Mouse (Mus musculus) intestine, embryonic 14.5 days (tissue): ENCODE results near the gene Prom1. TPM values are rescaled to one million over a fixed set of nuclear protein-coding genes. Genes with fewer than 3 reads are reported as not detected.
"Not testable (repeated sequence)": the region's sequence is repeated elsewhere in the genome, so short reads cannot be mapped to it uniquely, and the experiment has no call there.

Experiments used
- ATAC-seq: fragments of 200-750 bp; cut with Nextera tagmentation; replicated peaks from 2 replicates; pipeline ENCODE4 v1.8.0; 2017; ENCODE audit warnings: low read depth, moderate number of reproducible peaks, moderate TSS enrichment, moderate library complexity; ENCODE audit not compliant: low FRiP score, low TSS enrichment
- DNase-seq: peaks from one replicate; pipeline ENCODE4 v3.0.0-alpha.2; 2018; ENCODE audit warnings: low spot score
- H3K27ac ChIP-seq: fragments of 300-500 bp; sonication (generic); 2 replicates; pipeline ENCODE4 v1.5.1; 2014; ENCODE audit warnings: low read depth, mild to moderate bottlenecking, control low read depth
- H3K27me3 ChIP-seq: fragments of 300-500 bp; sonication (generic); replicated peaks from 2 replicates; pipeline ENCODE4 v1.6.1; 2014; ENCODE audit warnings: low read length, control low read depth; ENCODE audit not compliant: control insufficient read depth, insufficient read depth
- H3K36me3 ChIP-seq: fragments of 300-500 bp; sonication (generic); 2 replicates; pipeline ENCODE4 v1.6.1; 2014; ENCODE audit warnings: low read length, control low read depth; ENCODE audit not compliant: control insufficient read depth, insufficient read depth
- H3K4me1 ChIP-seq: fragments of 300-500 bp; sonication (generic); replicated peaks from 2 replicates; pipeline ENCODE4 v1.6.1; 2014; ENCODE audit warnings: low read length, control low read depth, mixed read lengths; ENCODE audit not compliant: control insufficient read depth, insufficient read depth
- H3K4me2 ChIP-seq: fragments of 300-500 bp; sonication (generic); 2 replicates; pipeline ENCODE4 v1.6.1; 2014; ENCODE audit warnings: low read length
- H3K4me3 ChIP-seq: fragments of 300-500 bp; sonication (generic); 2 replicates; pipeline ENCODE4 v1.5.1; 2014; ENCODE audit warnings: low read depth, low read length, control low read depth, mixed read lengths
- H3K9ac ChIP-seq: fragments of 300-500 bp; sonication (generic); 2 replicates; pipeline ENCODE4 v1.6.1; 2014; ENCODE audit warnings: mild to moderate bottlenecking, low read length
- H3K9me3 ChIP-seq: fragments of 300-500 bp; sonication (generic); 2 replicates; pipeline ENCODE4 v1.6.1; 2016; ENCODE audit warnings: low read length, control low read depth; ENCODE audit not compliant: control insufficient read depth
- WGBS: fragments of 180-500 bp; shearing (Covaris S2); extraction: QIAGEN DNeasy Blood & Tissue Kit; methylation state at CpG from one replicate; pipeline ENCODE4 v1.1.7; 2014; 5-methylcytosine and 5-hydroxymethylcytosine counted together
- polyA plus RNA-seq: library from polyadenylated mRNA; unstranded; fragments of >200 nt; fragmentation: Nextera tagmentation; extraction: Ambion mirVana; gene quantifications from 2 replicates; pipeline ENCODE4 v1.2.1, GENCODE M21; 2014

Prom1 gene
- polyA plus RNA-seq, result 57.4 and 59.7 TPM in 2 replicates

DNA sequence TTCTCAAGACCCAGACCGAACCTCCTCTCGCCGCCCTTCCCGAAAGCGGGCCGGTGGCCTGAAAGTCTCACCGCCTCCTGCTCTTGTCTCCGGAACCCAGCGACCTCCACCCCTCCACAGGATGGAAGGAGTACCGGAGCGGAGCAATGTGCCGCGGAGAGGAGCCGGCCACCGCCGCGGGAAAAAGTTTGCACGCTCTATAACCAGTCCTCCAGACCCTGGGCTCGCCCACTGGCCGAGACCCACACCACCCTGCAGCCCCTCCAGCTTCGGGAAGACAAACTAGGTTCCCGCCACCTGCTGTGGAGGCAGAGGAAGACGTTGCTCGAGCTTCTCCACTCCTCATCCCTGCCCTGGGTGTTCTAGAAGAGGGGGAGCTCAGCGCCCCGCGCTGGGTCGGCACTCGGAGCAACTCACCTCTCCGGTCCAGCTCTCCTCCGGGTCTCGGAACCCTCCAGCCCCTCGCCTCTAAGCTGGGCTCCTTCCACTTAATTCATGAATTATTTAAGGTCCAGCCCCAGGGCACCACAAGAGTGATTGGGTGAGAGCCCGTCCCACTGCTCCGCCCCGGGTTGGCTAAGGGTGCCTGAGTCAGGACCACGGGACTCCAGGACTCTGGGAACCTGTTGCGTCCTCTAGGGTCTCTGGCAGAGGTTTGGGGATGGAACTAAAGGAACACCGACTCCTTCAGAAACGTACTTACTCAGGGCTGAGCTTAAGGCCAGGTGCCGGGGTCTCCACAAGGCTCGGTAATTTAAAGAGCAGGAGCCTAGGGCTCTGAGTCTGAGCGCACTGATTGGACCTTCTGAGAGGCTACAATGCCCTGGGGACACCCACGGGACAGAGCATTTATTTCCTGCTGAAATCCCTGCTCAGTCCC lies at the start of gene Prom1:
Gene Prom1 (minus strand): TSS at position 802 of the 880 bp plus-strand sequence.
- peak within 1 kb of the TSS; percentile 84 for H3K27ac ChIP-seq
- H3K27me3 ChIP-seq, result no peaks in the 10 kb centered on the region
- DNase-seq (peak; percentile 86), ATAC-seq (peak; percentile 70)
- peak within 1 kb of the TSS; percentile 79 for H3K9ac ChIP-seq
- peak within 1 kb of the TSS; percentile 59 for H3K4me3 ChIP-seq
- peaks cover 12% of the 10 kb centered on the region for H3K4me1 ChIP-seq
- WGBS, result 1% methylated on average over 44 of the region's 44 CpGs
- H3K4me2 ChIP-seq, result peak within 1 kb of the TSS; percentile 75
- H3K9me3 ChIP-seq, result no peaks in the 10 kb centered on the region; the same call in 1 of the 2 replicates
- H3K36me3 ChIP-seq, result no peaks in the 10 kb centered on the region

DNA sequence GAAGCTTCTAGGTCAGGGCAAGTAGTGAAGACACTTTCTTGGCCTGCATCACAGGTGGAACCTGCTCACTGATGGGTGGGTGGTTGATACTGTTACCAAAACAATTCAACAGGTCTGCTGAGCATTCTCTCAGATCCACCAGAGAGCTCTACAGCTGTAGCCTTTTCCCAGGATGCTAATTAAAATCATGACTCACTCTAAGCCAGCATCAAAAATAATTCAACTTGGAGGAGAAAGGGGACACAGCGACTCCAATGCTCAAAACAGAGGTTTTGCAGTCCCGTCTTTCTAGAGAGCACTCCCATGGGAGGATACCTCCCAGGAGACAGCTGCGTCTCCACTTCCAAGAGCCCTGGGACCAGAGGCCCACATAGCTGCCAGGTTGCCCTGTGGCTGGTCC lies 45.9 kb upstream of the Prom1 start:
- WGBS, result 88% methylated on average over 3 of the region's 3 CpGs
- DNase-seq (no peak), ATAC-seq (no peak)
- H3K9me3 ChIP-seq, result no peaks in the 10 kb centered on the region
- H3K4me2 ChIP-seq, result no peak overlapping the region
- H3K27ac ChIP-seq, result no peak overlapping the region
- peaks cover 5% of the 10 kb centered on the region for H3K4me1 ChIP-seq
- H3K9ac ChIP-seq, result no peak overlapping the region
- H3K4me3 ChIP-seq, result no peak overlapping the region
- no peaks in the 10 kb centered on the region for H3K36me3 ChIP-seq
- H3K27me3 ChIP-seq, result no peaks in the 10 kb centered on the region

GRCm38 (mm10) chr5:44146437-44147332 lies 44.9 kb upstream of the Prom1 start:
- H3K4me2 ChIP-seq, result no peak overlapping the region
- no peaks in the 10 kb centered on the region for H3K9me3 ChIP-seq
- DNase-seq (no peak), ATAC-seq (no peak)
- no peak overlapping the region for H3K9ac ChIP-seq
- no peaks in the 10 kb centered on the region for H3K36me3 ChIP-seq
- no peak overlapping the region for H3K4me3 ChIP-seq
- peaks cover 5% of the 10 kb centered on the region for H3K4me1 ChIP-seq
- 75% methylated on average over 6 of the region's 6 CpGs for WGBS
- no peaks in the 10 kb centered on the region for H3K27me3 ChIP-seq
- H3K27ac ChIP-seq, result no peak overlapping the region

GRCm38 (mm10) chr5:44143467-44144235 lies 41.8 kb upstream of the Prom1 start:
- H3K27ac ChIP-seq, result no peak overlapping the region
- ATAC-seq, result no peak

DNA sequence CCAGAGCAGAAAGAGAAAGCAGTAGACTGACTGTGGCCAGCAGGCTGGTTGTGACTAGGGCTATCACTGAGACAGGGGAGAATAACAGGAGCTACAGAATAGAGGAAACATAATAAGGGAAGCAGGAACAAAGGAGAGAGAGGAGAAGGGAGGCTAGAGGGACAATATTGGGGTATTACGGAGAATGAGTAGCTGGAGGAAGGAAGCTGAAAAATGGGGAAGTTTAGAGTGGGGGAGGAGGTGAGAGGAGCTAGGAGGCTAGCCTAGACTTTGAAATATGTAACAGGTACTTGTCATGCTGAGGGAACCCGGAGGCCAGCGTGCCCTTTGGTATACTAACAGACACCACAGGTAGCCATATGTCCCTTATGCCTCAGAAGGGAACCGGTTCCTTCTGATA lies 25.7 kb upstream of the Prom1 start:
- ATAC-seq (no peak), DNase-seq (no peak)
- Histone ChIP-seq H3K4me1 (no peaks in the 10 kb centered on the region), H3K9ac (no peak overlapping the region), H3K36me3 (no peaks in the 10 kb centered on the region), H3K9me3 (no peaks in the 10 kb centered on the region), H3K27me3 (no peaks in the 10 kb centered on the region), H3K4me3 (no peak overlapping the region), H3K4me2 (no peak overlapping the region), H3K27ac (no peak overlapping the region)
- WGBS, result 75% methylated on average over 4 of the region's 4 CpGs

More at GRCm38 (mm10) chr5:44143467-44144235, 41.8 kb upstream of the Prom1 start:
- 44% methylated on average over 8 of the region's 8 CpGs for WGBS
- Histone ChIP-seq H3K27me3 (no peaks in the 10 kb centered on the region), H3K9me3 (no peaks in the 10 kb centered on the region), H3K9ac (no peak overlapping the region), H3K4me2 (no peak overlapping the region), H3K4me1 (no peaks in the 10 kb centered on the region), H3K36me3 (no peaks in the 10 kb centered on the region), H3K4me3 (no peak overlapping the region)
- no peak for DNase-seq

GRCm38 (mm10) chr5:44126574-44126973 lies 24.7 kb upstream of the Prom1 start:
- H3K4me3 ChIP-seq, H3K9me3 ChIP-seq, H3K9ac ChIP-seq, ATAC-seq, H3K27ac ChIP-seq, H3K4me1 ChIP-seq, DNase-seq, H3K36me3 ChIP-seq, H3K4me2 ChIP-seq, H3K27me3 ChIP-seq: not testable (repeated sequence)
- WGBS, result 90% methylated on average over 8 of the region's 8 CpGs

DNA sequence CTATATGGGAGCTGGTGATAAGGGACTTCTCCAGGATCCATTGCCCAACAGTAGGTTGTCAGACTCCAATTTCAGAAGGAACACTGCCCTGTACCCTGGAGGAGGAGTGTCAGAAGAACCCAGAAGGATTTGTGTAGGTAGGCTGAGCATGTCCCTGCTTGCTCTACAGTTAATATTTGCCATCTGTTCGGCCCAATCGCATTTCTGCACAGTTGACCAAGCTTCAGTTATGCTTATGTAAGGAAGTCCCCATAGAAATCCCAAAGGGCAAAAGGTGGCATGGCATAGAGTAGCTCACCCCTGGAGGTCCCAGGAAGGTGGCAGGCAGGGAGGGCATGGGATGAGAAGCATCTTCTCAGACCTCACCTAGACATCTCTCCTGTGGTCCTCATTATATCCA lies 19.6 kb upstream of the Prom1 start:
- no peak overlapping the region for H3K9ac ChIP-seq
- no peak for ATAC-seq
- 94% methylated on average over 2 of the region's 2 CpGs for WGBS
- no peaks in the 10 kb centered on the region for H3K9me3 ChIP-seq
- H3K4me2 ChIP-seq, result no peak overlapping the region
- DNase-seq, result no peak
- no peaks in the 10 kb centered on the region for H3K4me1 ChIP-seq
- no peaks in the 10 kb centered on the region for H3K36me3 ChIP-seq
- no peaks in the 10 kb centered on the region for H3K27me3 ChIP-seq
- H3K27ac ChIP-seq, result no peak overlapping the region
- no peak overlapping the region for H3K4me3 ChIP-seq

DNA sequence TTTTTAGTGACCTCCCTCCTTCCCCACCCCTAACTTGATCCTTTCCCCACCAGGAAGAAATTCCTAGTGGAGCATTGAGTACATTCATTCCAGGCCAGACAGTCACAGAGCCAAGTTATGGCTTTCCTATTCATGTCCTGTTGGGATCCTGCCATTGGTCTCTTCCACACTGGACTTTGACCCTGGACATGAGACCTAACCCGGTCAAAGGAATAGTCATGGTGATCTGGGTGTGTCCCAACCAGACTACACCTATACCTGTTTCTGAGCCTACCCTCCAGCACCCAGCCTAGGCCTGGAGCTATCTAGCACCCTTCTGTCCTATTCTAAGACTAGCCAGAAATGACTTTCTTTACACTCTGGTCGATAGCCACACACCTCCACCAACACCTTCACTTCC lies 11.3 kb upstream of the Prom1 start:
- no peaks in the 10 kb centered on the region for H3K4me1 ChIP-seq
- DNase-seq (no peak), ATAC-seq (peak; percentile 72; the same call in 1 of the 2 replicates)
- H3K4me2 ChIP-seq, result no peak overlapping the region
- 88% methylated on average over 2 of the region's 2 CpGs for WGBS
- no peak overlapping the region for H3K4me3 ChIP-seq
- H3K9me3 ChIP-seq, result no peaks in the 10 kb centered on the region
- H3K9ac ChIP-seq, result no peak overlapping the region
- no peaks in the 10 kb centered on the region for H3K36me3 ChIP-seq
- no peaks in the 10 kb centered on the region for H3K27me3 ChIP-seq
- no peak overlapping the region for H3K27ac ChIP-seq
